ENCODE assay signal across 14 mouse cellular contexts in genomic region chr10:117549506-117549830, GRCm38 (mm10).
DNase-seq lines count a peak whose midpoint lies in the region.
"Had no signal": no experiment of that assay in that cellular context is flagged by ENCODE, and none has a peak within 500 bp of the region (broad histone marks: within the 10 kb centered on the region; RNA-seq: fewer than 3 reads in every experiment).

No protein-coding gene starts in this region.

- DNase-seq in adipocyte (ENCODE audit: low spot score): peak; percentile 92
- DNase-seq in thymus, postnatal 14 days: no peak
- DNase-seq: adrenal gland, adult 2 months; adrenal gland, adult 8-10 months; adrenal gland, postnatal 10 days; adrenal gland, postnatal 14 days; adrenal gland, postnatal 25 days; adrenal gland, postnatal 36 days; B cell, adult 2 months; cerebellum, adult 11 months; cerebellum, adult 11-12 months; cerebellum, adult 18-20 months; cerebellum, adult 2 months; cerebellum, adult 8-10 months had no signal
